Mouse (Mus musculus): ENCODE results near the gene Phf3. TPM values are rescaled to one million over a fixed set of nuclear protein-coding genes. Genes with fewer than 3 reads are reported as not detected.
"Not testable (repeated sequence)": the region's sequence is repeated elsewhere in the genome, so short reads cannot be mapped to it uniquely, and the experiment has no call there.

The Phf3 gene
- total RNA-seq, 2 experiments from 2014 or later, result 52.2 to 55.5 TPM

DNA sequence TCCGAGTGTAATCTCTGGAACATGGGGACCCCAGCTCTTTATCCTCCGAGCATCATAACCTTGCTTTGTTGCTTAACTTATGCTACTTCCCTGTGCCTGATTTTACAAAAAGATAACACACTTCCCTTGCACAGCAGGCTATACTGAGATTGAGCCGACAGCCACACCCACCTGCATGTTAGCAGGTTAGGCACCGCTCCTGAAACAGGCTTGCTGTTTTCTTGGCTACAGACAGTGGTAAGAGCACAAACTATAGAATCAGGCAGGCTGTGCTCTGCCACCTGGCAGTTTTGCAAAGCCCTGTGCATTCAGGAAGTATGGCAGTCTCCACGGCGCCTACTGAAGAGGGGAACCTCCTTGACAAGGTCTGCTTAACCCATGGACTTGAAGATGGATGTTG is 100.1 kb downstream of the Phf3 start:
- no peak for DNase-seq (ENCODE audit: low spot score in 2 of 2)

GRCm38 (mm10) chr1:30772851-30773250 is 100.9 kb downstream of the Phf3 start:
- no peak for DNase-seq (ENCODE audit: low spot score in 2 of 2)

GRCm38 (mm10) chr1:30771772-30772171 is 101.9 kb downstream of the Phf3 start:
- no peak for DNase-seq (ENCODE audit: low spot score in 2 of 2)

DNA sequence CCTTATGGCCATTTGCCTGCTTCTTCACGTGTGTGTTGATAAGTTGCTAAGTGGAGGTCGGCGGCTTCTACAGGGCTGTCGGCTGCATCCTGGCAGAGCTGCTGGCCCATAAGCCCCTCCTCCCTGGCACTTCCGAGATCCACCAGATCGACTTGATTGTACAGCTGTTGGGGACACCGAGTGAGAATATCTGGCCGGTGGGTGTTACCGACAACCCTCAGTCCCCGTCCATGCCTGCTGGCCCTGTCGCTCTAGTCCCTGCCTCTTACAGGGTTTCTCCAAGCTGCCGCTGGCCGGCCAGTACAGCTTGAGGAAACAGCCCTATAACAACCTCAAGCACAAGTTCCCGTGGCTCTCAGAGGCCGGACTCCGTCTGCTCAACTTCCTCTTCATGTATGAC is 103.1 kb downstream of the Phf3 start:
- DNase-seq (ENCODE audit: low spot score in 2 of 2), result not testable (repeated sequence)

GRCm38 (mm10) chr1:30756794-30757193 is 116.9 kb downstream of the Phf3 start:
- DNase-seq (ENCODE audit: low spot score in 2 of 2), result no peak

- no peak for DNase-seq (ENCODE audit: low spot score in 2 of 2)
Measured at GRCm38 (mm10) chr1:30755453-30756224, 118.1 kb downstream of the Phf3 start.

Other genes with a start within 250 kb of the Phf3 start
- gene AC153137.1, start 104.0 kb upstream of the Phf3 start, total RNA-seq (2021), result not detected